Mouse (Mus musculus) heart, postnatal 14 days (tissue): ENCODE measurements around the gene Tmem44. TPM values are rescaled to one million over a fixed set of nuclear protein-coding genes. Genes with fewer than 3 reads are reported as not detected.

Experiments used
- DNase-seq, 2 experiments: peaks; one replicate each; pipeline ENCODE4 v3.0.0; 2021 to 2022
- intact Hi-C: fragments of 180-260 bp; cut with DNase I; formaldehyde crosslinking; loops from one replicate; pipeline ENCODE4 v1.15.1; 2025
- total RNA-seq, 2 experiments: library from RNA; stranded (reverse); gene quantifications; 2 replicates each; pipeline ENCODE4 v1.2.3; 2021

Tmem44 gene
- total RNA-seq, 2 experiments from 2014 or later: 12.9 to 13.9 TPM

DNA sequence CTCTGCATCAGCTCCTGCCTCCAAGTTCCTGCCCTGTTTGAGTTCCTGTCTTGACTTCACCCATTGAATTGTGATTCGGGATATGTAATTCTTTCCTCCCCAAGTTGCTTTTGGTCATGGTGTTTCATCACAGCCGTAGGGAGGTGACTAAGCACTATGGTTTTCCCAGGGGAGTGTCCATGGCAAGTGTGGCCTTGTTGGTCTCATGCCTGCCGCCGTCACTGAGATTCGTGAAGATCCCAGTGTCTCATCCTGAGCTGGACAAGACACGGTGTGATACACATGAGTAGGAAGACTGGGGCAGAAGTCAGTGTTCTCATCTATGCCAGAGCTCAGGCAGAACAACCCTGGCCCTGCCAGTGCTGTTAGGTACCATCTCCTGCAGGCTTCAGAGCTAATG, 26.2 kb downstream of the Tmem44 start:
- intact Hi-C loops: loop anchor here (5.0 kb wide), 1 partner anchor 272 kb away; no protein-coding TSS in a partner anchor
- DNase-seq: no peak

DNA sequence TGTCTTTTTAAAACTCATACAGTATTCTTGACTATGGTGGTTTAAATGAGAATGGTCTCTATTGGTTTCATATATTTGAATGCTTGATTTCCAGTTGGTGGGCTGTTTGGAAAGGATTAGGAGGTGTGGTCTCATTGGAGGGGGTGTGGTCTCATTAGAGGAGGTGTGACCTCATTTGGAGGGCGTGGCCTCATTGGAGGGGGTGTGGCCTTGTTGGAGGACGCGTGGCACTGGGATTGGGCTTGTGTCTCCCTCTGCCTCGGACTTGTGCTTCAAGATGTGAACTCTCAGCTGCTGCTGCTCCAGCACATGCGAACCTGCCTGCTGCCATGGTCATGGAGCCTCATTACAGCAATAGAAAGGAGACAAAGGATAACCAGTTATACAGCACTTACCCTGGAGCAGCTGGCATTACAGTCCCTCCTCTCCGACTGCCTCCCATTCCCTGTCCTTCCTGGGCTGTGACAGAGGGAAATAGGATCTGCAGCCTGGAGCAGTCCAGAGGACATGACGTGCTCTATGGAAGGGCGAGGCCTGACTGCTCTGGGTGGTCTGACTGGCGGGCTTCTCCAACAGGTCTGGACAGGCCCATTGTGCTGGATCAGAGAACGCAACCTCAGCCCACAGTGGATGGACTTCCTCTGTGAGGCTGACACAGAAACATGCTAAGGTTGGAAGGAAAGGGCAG, 28.2 kb downstream of the Tmem44 start:
- DNase-seq: no peak
- intact Hi-C loops: loop anchor here (5.0 kb wide), 1 partner anchor 270 kb away; no protein-coding TSS in a partner anchor

DNA sequence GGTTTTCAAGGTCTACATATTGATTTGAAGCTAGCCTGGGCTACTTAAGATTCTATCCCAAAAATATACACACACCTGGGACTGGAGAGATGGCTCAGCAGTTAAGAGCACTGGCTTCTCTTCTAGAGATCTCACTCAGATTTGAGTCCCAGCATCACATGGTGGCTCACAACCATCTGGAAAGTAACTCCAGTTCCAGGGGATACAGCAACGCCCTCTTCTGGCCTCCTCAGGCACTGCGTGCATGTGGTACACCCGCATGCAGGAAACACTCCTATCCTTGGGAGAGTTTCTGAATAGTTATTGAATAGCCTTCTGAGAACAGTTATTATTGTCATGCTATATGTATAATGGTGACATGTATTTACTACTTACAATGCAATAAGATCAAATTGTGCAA, 29.5 kb downstream of the Tmem44 start:
- peak in 1 of 2 experiments; percentile 30 for DNase-seq
- intact Hi-C loops: loop anchor here (2.0 to 5.0 kb wide), 2 partner anchors 146 to 269 kb away; no protein-coding TSS in a partner anchor

DNA sequence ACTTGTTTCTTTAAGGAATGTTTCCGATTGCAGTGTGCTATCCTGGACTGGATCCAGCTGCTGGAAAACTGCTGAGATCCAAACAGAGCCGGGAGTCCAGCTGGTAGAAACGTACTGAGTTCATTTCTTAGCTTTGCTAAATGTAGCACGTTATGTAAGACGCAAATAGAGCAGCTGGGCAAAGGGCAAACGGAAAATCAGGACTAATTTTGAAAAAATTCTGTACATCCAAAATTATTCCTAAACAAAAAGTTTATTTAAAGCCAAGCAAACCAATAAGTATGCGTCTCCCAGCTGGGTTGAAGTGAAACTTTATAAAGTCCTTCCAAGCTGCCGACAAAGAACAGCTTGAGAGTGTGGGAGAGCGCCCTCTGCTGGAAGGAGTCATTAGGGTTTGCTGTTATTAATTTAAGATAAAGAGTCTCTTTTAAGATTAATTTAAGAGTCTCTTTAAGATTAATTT, 30.2 kb downstream of the Tmem44 start:
- intact Hi-C loops: loop anchor here (2.0 to 5.0 kb wide), 2 partner anchors 146 to 268 kb away; no protein-coding TSS in a partner anchor
- peak; percentile 83 to 89 for DNase-seq

DNA sequence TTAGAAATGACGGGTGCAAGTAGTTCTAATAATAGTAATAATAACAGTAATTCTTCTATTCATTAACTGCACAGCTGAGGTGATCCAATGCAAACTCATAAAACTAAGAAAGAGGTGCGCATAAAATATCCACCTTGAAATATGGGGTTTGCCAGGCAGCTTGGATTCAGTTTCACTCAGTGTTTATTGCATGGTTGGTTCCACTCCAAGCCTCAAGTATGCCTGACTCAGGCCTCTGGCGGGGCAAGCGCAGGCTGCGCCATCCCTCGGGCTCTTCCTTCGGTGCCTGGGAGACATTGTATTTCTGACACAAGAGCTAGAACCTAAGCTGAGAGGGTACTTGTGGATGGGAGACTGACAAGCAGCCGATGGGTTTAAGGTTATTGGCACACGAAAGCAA, 32.0 kb downstream of the Tmem44 start:
- intact Hi-C loops: no loop called here
- DNase-seq: peak in 1 of 2 experiments; percentile 30

DNA sequence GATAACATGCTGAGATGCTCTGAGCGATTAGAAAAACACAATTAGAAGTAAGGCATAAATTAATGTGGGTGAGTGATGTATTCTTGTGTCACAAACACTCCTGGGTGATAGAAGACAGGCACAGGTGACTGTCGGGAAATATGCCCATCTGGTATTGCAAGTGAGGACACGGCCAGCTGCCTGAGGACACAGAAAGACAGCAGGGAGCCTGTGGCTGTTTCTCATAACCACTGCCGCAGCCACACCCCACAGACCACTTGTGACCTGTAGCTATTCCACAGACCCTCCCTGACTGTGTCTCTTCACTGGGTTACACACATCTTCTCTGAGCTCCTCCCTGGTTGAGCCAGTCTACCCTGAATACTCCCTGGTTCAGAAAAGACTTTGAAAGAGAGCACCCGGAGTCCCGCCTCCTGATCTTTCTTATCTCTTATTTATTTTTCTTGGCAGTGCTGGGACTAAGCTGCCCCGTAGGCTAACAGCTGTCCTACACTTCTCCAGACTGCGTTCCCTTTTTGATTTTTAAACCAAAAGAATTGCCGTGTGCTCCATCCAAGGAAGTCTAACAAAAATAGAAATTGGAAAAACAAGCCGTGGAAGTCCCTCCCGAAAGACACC, 32.9 kb downstream of the Tmem44 start:
- intact Hi-C loops: no loop called here
- peak in 1 of 2 experiments; percentile 32 for DNase-seq

DNA sequence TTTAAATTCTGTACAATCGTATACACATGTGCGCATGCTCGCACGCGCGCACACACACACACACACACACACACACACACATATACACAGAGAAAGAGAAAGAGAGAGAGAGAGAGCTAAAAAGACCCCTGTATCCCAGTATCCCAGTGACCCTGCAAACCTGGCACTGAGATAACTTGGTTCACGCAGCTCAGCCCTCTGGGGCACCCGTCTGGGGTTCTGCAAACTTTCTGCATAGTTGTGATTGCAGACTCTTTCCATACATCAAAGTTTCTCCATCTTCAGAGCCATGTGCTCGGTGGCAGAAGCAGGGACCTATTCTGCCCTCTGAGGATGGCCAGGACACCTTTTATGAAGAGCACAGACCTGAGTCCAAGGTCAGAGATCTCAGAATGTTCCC, 33.6 kb downstream of the Tmem44 start:
- DNase-seq: no peak
- intact Hi-C loops: no loop called here

DNA sequence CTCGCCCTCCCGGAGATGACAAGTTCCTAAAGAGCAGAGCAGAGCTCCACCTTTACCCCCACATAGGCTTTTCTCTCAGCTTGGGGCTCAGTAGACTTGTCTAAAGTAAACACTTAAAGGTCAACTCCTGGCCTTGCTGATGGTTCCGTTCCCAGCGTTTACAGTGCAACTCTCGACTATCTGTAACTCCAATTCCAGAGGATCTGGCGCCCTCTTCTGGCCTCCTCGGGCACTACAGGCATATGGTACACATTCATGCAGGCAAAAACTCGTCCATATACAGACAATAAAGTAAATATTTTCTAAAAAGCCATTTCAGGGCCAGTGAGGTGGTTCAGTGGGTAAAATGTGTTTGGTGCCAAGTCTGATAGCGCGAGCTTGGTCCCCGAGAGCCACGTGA, 35.2 kb downstream of the Tmem44 start:
- DNase-seq: no peak
- intact Hi-C loops: no loop called here

DNA sequence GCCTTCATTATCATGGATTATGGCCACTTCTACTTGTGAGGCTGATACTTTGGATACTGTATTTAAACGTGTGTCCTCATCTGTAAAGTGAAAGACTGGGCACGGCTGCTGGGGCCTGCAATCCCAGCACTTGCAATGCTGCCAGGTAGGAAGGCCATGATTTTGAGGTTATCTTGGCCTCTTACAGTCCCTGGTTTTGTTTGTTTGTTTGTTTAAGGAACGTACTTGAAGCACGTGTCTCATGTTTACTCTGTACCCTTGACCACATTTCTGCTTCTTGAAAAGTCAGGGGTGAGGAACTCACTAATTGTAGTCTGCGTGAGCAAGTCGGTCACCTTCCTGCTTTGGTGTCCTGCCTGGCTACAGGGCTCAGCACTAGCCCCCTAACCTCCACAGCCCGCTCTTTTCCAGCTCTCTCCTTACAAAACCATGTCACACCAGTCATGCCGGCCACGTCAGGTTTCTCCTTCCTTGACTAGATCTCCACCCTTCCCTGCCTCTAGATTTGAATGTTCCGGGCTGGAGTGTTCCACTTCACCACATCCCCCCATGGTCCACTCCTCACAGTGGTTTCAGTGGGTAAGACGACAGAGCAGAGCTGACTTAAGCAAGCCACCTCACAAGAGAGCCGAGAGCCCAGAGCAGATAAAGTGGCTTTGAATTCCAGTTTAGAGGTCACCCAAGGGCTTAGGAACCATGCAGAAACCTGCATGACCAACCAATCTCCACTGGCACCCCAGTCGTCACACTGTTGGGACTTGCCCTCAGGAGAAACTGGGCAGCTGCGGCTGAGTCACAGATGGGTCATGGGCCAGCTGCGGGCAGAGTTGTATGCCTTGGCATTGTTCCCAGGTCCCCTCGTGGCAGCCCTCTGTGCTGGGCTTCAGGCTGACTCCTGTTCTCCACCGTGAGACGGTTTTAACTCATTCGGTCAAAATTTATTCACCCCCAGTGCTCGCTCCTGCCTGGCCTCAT, 37.3 kb downstream of the Tmem44 start:
- intact Hi-C loops: loop anchor here (5.0 kb wide), 1 partner anchor 251 kb away; no protein-coding TSS in a partner anchor

DNA sequence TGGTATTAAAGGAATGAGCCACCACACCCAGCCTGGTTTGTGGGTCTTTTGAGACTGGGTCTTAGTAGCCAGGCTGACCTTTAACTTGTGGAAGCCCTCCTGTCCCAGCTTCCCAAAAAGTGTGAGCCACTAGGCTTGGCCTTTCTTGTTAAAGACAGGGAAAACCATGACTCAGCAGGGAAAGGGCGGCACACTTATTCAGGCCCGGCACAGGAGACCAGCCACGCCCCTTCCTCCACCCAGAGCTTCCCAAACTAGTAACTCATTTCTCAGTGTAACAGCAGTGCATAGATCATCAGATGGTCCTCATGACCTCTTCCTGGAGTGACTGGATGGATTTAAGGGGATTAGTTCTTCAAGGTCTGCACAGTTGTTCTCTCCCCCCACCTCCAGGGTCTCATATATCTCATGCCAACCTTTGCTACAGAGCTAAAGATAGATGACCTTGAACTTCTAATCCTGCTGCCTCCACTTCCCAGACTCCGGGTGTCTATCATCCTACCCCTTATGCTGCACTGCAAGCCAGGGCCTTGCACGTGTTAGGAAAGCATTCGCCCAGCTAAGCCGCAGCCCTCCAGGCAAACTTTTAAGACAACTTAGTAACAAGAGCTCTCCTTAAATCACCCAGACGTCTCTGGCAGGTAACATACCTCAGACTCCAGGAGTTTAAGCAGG, 38.1 kb downstream of the Tmem44 start:
- DNase-seq: no peak

More for the DNA sequence above, 37.3 kb downstream of the Tmem44 start:
- DNase-seq: peak; percentile 43 to 61

DNA sequence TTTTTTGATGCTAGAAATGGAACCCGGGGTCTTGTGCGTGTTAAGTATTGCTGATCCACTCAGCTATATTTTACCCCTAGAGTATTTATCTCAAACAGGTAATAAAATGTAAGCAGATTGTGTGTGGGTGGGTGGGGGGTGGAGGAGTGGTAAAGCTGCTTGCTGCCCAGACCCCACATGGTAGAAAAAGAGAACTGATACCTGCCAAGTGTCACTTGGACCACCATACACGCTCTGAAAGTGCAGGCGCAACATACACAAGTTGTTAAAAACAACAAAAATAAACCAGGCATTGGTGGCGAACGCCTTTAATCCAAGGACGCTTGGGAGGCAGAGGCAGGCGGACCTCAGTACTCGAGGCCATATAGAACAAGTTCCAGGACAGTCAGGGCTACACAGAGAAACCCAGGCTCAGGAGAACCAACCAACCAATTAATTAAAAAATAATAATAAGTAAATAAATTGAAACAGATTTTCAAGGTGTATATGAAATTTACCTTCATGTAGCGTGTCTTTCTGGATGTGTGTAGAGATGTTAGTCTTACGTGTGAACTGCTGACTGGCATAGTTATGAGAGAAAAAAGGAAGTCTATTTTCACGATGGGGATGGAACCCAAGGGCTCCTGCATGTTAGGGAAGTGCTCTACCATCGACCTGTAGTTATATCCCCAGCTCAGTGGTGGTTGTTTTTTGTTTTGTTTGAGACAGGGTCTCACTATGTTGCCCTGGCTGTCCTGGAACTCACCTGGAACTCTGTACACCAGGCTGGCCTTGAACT, 38.9 kb downstream of the Tmem44 start:
- no peak for DNase-seq
- intact Hi-C loops: loop anchor here (5.0 kb wide), 1 partner anchor 249 kb away; no protein-coding TSS in a partner anchor

More for the DNA sequence above, 38.1 kb downstream of the Tmem44 start:
- intact Hi-C loops: loop anchor here (5.0 kb wide), 1 partner anchor 250 kb away; no protein-coding TSS in a partner anchor

DNA sequence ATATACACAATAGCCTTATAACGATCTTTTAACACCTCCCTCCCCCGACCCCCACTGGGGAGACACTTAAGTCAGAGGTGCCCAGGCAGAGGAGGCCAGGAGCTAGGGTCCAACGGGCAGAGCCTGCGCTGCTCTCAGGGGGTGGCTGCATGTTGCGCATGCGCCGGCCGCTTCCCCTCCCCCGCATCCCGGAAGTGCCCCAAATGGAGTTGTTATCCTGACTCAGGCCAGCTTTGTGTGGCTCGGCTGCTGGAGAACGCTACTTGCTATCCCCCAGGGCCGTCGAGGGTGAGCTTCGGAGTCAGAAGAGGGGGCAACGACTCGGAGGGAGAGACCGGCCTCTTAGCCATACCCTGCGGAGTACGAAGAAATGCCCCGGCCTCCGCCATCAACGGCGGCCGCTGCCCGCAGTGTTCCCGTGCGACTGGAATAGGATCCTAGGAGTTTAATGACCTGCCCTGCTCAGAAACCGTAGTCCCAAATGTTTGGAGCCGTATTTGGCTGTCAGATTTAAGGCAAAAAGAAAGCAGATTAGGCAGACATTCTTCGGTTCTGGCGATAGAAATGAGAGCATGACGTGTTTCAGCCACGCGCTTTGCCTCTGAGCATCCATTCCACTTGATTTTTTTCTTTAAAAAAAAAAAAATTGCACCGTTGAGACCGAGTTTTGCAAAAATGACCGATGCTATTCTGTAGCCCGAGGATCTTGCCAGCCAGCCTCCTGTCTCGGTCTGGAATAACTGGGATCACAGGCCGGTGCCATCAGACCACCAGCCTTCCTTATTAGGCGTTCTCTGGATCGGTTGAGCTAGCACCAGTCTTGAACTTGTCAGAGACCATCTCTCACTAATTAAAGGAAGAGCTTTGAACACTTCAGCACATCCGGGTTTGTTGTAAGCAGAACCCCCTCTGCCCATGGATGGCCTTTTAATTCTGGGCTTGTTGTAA, 39.9 kb downstream of the Tmem44 start:
- intact Hi-C loops: loop anchor here (5.0 kb wide), 1 partner anchor 248 kb away; no protein-coding TSS in a partner anchor
- DNase-seq: peak; percentile 90 to 91

DNA sequence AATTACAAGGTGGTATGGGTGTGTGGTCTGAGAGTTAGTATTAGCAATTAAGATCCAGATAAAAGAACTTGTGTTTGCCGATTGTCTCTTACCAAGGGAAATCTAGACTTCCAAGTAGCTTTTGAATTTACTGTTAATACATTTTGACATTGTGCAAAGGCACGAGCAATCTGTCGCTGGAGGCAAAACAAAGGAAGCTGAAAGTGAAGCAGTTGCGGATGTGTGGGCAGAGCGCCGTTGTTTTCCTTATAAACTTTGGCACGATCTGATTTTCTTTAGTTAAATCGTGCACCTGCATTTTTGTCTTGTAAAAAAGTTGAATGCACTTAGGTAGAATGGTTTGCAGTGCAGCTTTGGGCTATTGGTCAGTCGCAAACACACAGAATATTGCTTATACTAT, 40.6 kb downstream of the Tmem44 start:
- DNase-seq: no peak
- intact Hi-C loops: loop anchor here (5.0 kb wide), 1 partner anchor 248 kb away; no protein-coding TSS in a partner anchor

DNA sequence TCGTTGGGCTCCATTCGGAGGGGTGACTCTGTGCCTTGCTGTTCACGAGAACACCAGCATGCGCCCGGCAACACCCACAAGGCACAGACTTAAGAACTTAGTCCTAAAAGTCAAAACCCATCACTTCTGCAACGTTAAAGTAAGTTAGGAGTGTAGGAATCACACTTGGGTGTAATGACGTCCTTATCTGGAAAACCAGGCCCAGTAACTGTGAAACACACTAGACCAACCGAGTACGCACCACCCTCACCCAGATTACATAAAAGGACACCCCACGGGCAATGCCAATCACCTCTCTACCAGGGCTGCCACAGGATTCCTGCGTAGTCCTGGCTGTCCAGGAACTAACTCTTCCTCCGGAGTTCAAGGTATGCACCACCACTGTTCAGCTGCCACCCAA, 41.3 kb downstream of the Tmem44 start:
- no peak for DNase-seq
- intact Hi-C loops: loop anchor here (5.0 kb wide), 1 partner anchor 187 kb away; no protein-coding TSS in a partner anchor

DNA sequence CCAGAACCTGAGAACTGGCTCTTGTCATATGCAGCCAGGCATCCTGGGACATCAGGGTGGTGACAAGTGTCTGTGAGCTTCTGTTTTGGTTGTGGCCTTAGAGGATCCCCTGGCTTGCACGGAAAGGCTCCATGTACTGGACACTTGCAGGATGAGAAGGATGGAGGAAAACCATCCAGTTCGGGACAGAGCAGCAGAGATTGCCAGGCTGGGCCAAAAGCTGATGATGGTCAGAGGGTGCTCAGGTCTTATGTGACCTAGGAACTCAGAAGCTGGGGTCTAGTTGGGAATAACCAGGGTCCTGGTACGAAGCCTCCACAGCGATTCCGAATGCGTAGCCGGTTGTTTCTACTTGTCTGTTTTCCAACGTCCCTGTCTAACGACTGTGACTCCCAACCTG, 41.9 kb downstream of the Tmem44 start:
- intact Hi-C loops: loop anchor here (5.0 kb wide), 1 partner anchor 186 kb away; no protein-coding TSS in a partner anchor
- DNase-seq: no peak

DNA sequence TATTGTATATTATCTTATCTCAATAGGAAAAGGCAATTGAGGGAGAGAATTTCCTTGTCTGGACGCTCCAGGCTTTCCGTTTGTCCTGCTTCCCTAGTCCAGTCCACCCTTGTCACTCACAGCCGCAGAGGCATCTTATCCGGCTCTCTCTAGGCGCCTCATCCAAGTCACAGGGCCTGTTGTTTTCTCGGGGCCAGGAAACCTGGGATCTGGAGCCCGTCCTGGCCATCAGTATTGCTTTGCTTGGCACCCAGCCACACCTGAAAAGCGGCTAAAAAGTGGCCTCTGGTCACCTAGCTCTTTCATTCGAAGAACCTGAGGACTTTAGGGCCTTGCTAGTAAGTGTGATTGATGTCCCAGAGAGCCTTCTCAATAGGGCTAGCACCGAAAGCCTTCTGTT, 43.5 kb downstream of the Tmem44 start:
- DNase-seq: peak in 1 of 2 experiments; percentile 28
- intact Hi-C loops: loop anchor here (5.0 kb wide), 1 partner anchor 185 kb away; no protein-coding TSS in a partner anchor

DNA sequence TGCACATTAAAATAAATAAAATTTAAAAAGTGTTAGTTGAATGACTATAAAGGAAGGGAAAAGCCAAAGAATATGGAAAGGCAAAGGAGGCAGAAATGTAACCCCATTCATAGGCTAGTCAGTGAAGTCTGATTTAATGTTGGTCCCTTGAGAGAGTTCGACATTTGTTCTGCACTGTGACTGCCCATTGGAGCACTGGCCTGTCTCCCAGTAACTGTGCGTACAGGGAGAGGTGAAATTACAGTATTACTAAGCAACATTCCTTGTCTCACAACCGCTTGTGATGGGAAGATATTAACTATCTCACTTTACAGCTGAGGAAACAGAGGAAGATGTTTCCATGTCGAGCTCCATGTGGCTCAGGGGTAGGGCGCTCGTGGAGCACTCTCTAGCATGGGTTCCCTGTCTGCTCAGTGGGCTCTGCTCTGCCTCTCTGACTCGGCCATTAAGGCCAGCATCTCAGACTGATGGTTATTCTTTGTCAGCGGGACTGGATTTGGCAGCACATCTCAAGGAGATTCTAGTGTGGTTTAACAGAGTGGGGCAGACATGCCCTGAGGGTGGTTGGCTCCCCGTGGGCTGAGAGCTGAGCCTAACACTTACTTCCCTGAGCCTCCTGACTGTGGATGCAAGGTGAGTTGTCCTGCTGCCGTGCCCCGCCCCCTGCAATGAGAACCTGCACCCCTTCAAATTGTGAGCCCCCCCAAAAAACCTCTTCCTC, 45.2 kb downstream of the Tmem44 start:
- intact Hi-C loops: loop anchor here (5.0 kb wide), 1 partner anchor 183 kb away; no protein-coding TSS in a partner anchor
- DNase-seq: no peak
